Mouse (Mus musculus): ENCODE data around the gene Adar. TPM values are rescaled to one million over a fixed set of nuclear protein-coding genes. Genes with fewer than 3 reads are reported as not detected.

Gene Adar
- polyA plus RNA-seq (2014; fragmentation: Nextera tagmentation; extraction: Ambion mirVana): 7.2 and 15.0 TPM in 2 replicates

DNA sequence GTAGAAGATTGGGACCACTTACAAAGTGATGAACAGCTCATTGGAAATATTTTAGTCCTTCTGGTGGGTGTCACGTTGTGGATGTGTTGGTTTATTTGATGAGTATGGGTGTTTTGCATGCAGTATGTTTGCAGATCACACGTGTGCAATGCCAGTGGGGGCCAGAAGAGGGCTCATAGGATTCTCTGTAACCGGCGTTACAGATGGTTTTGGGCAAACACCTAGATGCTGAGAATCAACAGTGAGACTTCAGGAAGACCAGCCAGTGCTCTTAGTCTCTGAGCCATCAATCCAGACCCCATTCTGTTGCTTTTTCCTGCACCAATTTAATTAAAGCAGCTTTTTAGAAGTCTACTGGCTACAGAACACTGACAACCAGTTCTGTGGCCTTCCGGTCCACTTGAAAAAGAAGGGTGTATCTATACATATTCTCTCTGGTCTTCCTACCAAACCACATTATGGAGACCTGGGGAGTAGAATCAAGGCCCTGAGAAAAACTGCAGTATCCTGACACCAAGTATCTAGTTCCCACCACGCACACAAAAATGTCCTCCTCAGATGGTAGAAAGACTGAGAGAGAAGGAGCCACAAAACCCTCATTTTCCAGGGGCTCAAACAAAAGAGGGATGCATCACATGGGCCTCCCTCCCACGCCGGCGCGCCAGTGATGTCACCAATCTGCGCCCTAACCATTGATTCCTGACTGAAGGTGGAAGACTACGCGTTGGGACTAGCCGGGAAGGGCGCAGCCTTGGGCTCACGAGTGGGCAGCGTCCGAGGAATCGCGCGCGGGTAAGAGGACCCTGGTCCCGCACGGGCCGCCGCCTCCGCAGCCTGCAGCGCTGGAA lies at the start of gene Adar:
Gene Adar (plus strand): TSS at position 664 of the 848 bp plus-strand sequence.
- H3K27me3 ChIP-seq (ENCODE audit: control insufficient read depth, insufficient read depth, low read length): no peaks in the 10 kb centered on the region; the same call in 1 of the 2 replicates
- H3K4me2 ChIP-seq (replicated peaks; ENCODE audit: low read depth, low read length): peak within 1 kb of the TSS; percentile 92
- ATAC-seq (ENCODE audit: low FRiP score, low TSS enrichment): peak; percentile 84
- peaks cover 6% of the 10 kb centered on the region; the same call in 1 of the 2 replicates for H3K4me1 ChIP-seq (ENCODE audit: control insufficient read depth, insufficient read depth, low read length)
- WGBS: 8% methylated on average over 27 of the region's 28 CpGs
- no peaks in the 10 kb centered on the region for H3K36me3 ChIP-seq (ENCODE audit: control insufficient read depth, insufficient read depth, low read length)
- H3K27ac ChIP-seq (ENCODE audit: low read depth, low read length): peak within 1 kb of the TSS; percentile 18; the same call in 1 of the 2 replicates
- H3K4me3 ChIP-seq (ENCODE audit: low read length): peak within 1 kb of the TSS; percentile 95
- peak within 1 kb of the TSS; percentile 90 for H3K9ac ChIP-seq (ENCODE audit: low read depth, low read length)
- H3K9me3 ChIP-seq (ENCODE audit: control insufficient read depth, low read length): no peaks in the 10 kb centered on the region

DNA sequence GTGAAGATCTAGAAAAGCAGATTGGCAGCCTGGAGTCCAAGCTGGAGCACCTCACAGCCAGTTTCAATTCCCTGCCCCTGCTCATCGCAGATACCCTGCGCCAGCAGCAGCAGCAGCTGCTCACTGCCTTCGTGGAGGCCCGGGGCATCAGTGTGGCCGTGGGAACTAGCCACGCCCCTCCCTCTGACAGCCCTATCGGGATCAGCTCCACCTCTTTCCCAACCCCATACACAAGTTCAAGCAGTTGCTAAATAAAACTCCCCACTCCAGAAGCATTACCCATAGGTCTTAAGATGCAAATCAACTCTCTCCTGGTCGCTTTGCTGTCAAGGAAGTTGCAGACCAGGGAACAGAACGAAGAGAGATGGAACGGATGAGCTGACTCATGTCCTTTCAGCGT lies 47.7 kb upstream of the Adar start:
- no peak overlapping the region for H3K9ac ChIP-seq (ENCODE audit: low read depth, low read length)
- peaks cover 19% of the 10 kb centered on the region for H3K4me1 ChIP-seq (ENCODE audit: control insufficient read depth, insufficient read depth, low read length)
- ATAC-seq (ENCODE audit: low FRiP score, low TSS enrichment): no peak
- no peaks in the 10 kb centered on the region for H3K36me3 ChIP-seq (ENCODE audit: control insufficient read depth, insufficient read depth, low read length)
- H3K27me3 ChIP-seq (ENCODE audit: control insufficient read depth, insufficient read depth, low read length): no peaks in the 10 kb centered on the region
- WGBS: 34% methylated on average over 11 of the region's 11 CpGs
- H3K27ac ChIP-seq (ENCODE audit: low read depth, low read length): no peak overlapping the region
- no peaks in the 10 kb centered on the region for H3K9me3 ChIP-seq (ENCODE audit: control insufficient read depth, low read length)
- no peak overlapping the region for H3K4me3 ChIP-seq (ENCODE audit: low read length)
- no peak overlapping the region for H3K4me2 ChIP-seq (replicated peaks; ENCODE audit: low read depth, low read length)

DNA sequence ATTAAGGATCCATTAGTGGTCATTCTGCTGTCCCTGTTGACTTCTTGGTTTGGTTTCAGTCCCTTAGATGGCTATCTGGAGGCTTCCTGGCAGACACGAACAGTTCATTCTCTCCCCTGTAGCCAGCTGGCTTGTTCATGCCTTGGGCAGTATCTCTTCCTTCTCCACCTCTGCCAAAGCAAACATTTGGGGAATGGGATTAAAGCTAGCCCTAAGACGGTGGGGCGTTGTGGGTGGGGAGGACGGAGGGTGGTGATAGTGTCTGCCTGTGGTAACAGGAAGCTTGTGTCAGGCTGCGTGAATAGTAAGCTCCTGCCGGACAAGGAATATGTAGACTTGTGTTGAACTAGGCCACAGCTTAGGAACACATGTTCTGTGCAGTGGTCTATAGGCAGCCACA lies 43.5 kb upstream of the Adar start:
- Histone ChIP-seq H3K9me3 (ENCODE audit: control insufficient read depth, low read length) (no peaks in the 10 kb centered on the region), H3K27ac (ENCODE audit: low read depth, low read length) (no peak overlapping the region), H3K4me2 (replicated peaks; ENCODE audit: low read depth, low read length) (no peak overlapping the region), H3K27me3 (ENCODE audit: control insufficient read depth, insufficient read depth, low read length) (no peaks in the 10 kb centered on the region), H3K4me3 (ENCODE audit: low read length) (no peak overlapping the region), H3K9ac (ENCODE audit: low read depth, low read length) (no peak overlapping the region), H3K4me1 (ENCODE audit: control insufficient read depth, insufficient read depth, low read length) (0 out of 2 replicates have a peak, but pooled peaks cover 5% of the 10 kb centered on the region), H3K36me3 (ENCODE audit: control insufficient read depth, insufficient read depth, low read length) (no peaks in the 10 kb centered on the region)
- 52% methylated on average over 6 of the region's 6 CpGs for WGBS
- no peak for ATAC-seq (ENCODE audit: low FRiP score, low TSS enrichment)

DNA sequence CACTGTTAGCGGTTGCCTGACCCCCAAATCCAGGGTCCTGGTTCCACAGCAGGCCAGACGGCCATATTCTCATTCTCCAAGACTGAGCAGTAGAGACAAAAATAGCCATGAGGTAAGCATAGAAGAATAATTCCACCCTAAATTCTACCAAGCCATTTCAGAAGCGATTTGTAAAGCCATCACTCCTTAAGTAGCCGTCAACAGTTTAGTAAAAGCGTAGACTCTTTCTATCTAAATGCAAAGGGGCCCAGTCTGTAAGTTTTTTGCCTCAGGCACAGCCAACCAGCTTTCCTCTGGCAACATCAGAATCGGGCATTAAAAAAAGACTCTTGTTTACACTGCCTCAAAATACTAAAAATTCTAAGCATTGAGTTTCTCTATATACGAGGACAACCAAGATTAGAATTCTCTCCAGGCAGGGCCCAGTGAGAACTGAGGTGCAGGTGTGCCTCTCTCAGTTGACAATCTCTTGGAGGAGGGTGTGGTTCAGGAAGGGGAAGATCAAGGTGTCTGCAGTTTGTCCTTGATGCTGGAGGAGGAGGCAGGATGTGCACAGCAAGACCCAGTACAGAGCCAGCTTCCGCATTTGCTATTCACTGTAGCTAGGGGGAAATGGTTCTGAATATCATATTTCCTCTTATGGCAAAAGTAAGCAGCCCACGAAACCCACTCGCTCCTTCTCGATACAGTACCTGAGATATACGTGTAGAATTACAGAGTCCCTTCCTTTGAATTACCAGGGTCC lies 42.1 kb upstream of the Adar start:
- no peaks in the 10 kb centered on the region for H3K36me3 ChIP-seq (ENCODE audit: control insufficient read depth, insufficient read depth, low read length)
- H3K27me3 ChIP-seq (ENCODE audit: control insufficient read depth, insufficient read depth, low read length): no peaks in the 10 kb centered on the region
- H3K4me2 ChIP-seq (replicated peaks; ENCODE audit: low read depth, low read length): no peak overlapping the region
- 79% methylated on average over 12 of the region's 12 CpGs for WGBS
- no peak overlapping the region for H3K4me3 ChIP-seq (ENCODE audit: low read length)
- H3K27ac ChIP-seq (ENCODE audit: low read depth, low read length): no peak overlapping the region
- H3K4me1 ChIP-seq (ENCODE audit: control insufficient read depth, insufficient read depth, low read length): 0 out of 2 replicates have a peak, but pooled peaks cover 5% of the 10 kb centered on the region
- H3K9ac ChIP-seq (ENCODE audit: low read depth, low read length): no peak overlapping the region; the same call in 1 of the 2 replicates
- ATAC-seq (ENCODE audit: low FRiP score, low TSS enrichment): no peak
- no peaks in the 10 kb centered on the region for H3K9me3 ChIP-seq (ENCODE audit: control insufficient read depth, low read length)

DNA sequence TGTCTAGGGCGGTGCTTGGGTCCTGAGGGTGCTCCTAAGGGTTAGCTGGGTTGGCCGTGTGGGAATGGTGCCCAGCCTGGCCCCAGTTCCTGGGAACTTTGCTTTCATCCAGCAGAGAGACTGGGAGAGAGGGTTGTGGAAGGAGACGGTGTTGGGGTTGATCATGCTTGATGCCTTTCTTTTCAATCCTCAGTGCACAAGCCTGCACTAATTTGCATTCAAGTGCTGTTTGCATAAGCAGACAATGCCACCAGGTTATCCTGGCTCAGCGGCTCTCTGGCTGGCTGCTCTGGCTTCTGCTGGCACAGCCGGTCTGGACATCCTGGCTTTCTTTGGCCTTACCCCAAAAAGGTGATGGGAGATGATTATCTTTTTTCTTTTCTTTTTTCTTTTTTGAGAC lies 37.2 kb upstream of the Adar start:
- 72% methylated on average over 5 of the region's 5 CpGs for WGBS
- no peaks in the 10 kb centered on the region for H3K9me3 ChIP-seq (ENCODE audit: control insufficient read depth, low read length)
- H3K4me2 ChIP-seq (replicated peaks; ENCODE audit: low read depth, low read length): no peak overlapping the region
- H3K27ac ChIP-seq (ENCODE audit: low read depth, low read length): no peak overlapping the region
- H3K27me3 ChIP-seq (ENCODE audit: control insufficient read depth, insufficient read depth, low read length): no peaks in the 10 kb centered on the region
- ATAC-seq (ENCODE audit: low FRiP score, low TSS enrichment): no peak
- H3K36me3 ChIP-seq (ENCODE audit: control insufficient read depth, insufficient read depth, low read length): no peaks in the 10 kb centered on the region
- no peaks in the 10 kb centered on the region for H3K4me1 ChIP-seq (ENCODE audit: control insufficient read depth, insufficient read depth, low read length)
- H3K4me3 ChIP-seq (ENCODE audit: low read length): no peak overlapping the region
- H3K9ac ChIP-seq (ENCODE audit: low read depth, low read length): no peak overlapping the region

DNA sequence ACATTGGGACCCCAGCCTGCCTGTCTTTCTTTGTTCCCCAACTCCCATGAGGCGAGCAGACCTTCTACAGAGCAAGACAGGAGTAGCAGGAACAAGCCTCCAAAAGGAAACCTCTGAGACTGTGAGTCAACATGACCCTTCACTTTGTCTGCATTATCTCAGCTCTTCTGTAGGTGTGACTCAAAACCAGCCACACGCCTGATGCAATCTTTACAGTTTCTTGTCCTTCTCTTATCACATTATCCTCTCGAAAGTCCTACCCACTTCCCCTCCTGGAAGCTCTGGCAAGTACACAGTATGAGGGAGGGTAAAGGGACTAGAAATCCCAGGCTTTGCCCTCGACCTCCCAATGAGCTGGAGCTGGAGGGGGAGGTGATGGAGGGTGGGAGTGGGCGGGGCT lies 28.8 kb upstream of the Adar start:
- no peaks in the 10 kb centered on the region for H3K27me3 ChIP-seq (ENCODE audit: control insufficient read depth, insufficient read depth, low read length)
- 51% methylated on average over 5 of the region's 5 CpGs for WGBS
- H3K27ac ChIP-seq (ENCODE audit: low read depth, low read length): no peak overlapping the region
- H3K4me3 ChIP-seq (ENCODE audit: low read length): no peak overlapping the region
- no peak overlapping the region for H3K9ac ChIP-seq (ENCODE audit: low read depth, low read length)
- no peaks in the 10 kb centered on the region for H3K9me3 ChIP-seq (ENCODE audit: control insufficient read depth, low read length)
- H3K4me2 ChIP-seq (replicated peaks; ENCODE audit: low read depth, low read length): no peak overlapping the region
- H3K4me1 ChIP-seq (ENCODE audit: control insufficient read depth, insufficient read depth, low read length): no peaks in the 10 kb centered on the region
- ATAC-seq (ENCODE audit: low FRiP score, low TSS enrichment): no peak
- H3K36me3 ChIP-seq (ENCODE audit: control insufficient read depth, insufficient read depth, low read length): no peaks in the 10 kb centered on the region

DNA sequence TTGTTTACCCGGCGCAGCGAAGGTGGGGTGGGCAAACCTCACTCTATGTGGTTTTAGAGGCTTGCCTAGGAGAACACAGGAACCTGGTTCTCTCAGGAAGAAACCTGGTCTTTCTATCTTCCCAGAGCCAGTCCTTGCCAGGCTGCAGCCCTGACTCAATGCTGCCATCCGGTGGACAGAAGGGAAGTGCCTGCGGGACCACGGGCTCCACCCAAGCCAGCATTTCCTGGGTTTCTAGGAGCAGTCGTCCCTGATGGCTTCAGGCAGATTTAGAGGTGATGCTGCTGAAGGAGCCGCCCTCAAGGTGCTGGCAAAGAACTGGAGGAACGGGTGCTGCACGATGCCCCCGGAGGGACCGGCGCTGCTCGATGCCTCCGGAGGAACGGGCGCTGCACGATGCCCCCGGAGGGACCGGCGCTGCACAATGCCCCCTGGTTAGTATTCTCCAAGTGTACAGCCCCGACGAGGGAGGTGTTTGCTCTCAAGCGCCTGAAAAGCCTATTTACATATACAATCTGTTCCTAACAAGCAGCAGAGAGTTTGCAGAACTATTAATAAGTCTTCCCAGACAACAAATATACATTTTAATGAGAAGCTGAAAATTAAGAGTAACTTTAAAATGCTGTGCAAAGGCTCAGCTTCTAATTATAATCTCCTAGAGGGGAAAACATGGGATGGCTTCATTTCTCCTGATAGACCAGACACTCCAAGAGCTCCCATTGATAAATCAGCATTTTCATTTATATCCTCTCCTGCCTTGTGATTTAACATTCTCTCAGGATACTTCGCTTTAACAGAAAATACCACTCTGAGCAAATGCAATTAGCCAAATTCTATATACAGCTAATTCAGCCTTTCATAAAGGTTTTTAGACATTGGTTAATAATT lies 25.9 kb upstream of the Adar start:
- peak overlapping the region; percentile 44 for H3K4me3 ChIP-seq (ENCODE audit: low read length)
- 6% methylated on average over 25 of the region's 25 CpGs for whole genome bisulfite sequencing
- H3K4me1 ChIP-seq (ENCODE audit: control insufficient read depth, insufficient read depth, low read length): no peaks in the 10 kb centered on the region
- peak; percentile 84 for ATAC-seq (ENCODE audit: low FRiP score, low TSS enrichment)
- no peaks in the 10 kb centered on the region for H3K9me3 ChIP-seq (ENCODE audit: control insufficient read depth, low read length)
- H3K27ac ChIP-seq (ENCODE audit: low read depth, low read length): no peak overlapping the region
- H3K36me3 ChIP-seq (ENCODE audit: control insufficient read depth, insufficient read depth, low read length): no peaks in the 10 kb centered on the region
- peak overlapping the region; percentile 58 for H3K4me2 ChIP-seq (replicated peaks; ENCODE audit: low read depth, low read length)
- peak overlapping the region; percentile 61 for H3K9ac ChIP-seq (ENCODE audit: low read depth, low read length)
- H3K27me3 ChIP-seq (ENCODE audit: control insufficient read depth, insufficient read depth, low read length): no peaks in the 10 kb centered on the region

DNA sequence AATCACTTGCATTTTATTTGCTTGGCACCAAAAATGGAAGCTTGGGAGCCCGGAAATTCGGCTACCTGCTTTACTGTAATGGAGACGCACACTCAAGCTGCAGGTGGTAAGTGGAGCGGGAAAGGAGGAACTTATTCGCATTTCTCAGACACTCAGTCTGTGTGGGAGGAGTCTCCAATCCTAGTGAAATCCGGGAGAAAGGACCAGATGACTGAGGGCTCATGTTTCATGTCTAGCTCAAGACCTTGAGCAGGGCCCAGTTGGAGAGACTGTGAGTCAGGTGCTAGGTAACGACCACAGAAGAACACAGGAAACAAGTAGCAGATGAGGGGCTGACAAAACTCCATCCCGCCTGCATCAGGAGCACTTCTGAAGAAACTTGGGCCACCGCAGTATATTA lies 23.0 kb upstream of the Adar start:
- 48% methylated on average over 9 of the region's 9 CpGs for whole genome bisulfite sequencing
- Histone ChIP-seq H3K4me2 (replicated peaks; ENCODE audit: low read depth, low read length) (no peak overlapping the region), H3K9me3 (ENCODE audit: control insufficient read depth, low read length) (no peaks in the 10 kb centered on the region), H3K27me3 (ENCODE audit: control insufficient read depth, insufficient read depth, low read length) (no peaks in the 10 kb centered on the region), H3K4me3 (ENCODE audit: low read length) (no peak overlapping the region), H3K27ac (ENCODE audit: low read depth, low read length) (no peak overlapping the region), H3K36me3 (ENCODE audit: control insufficient read depth, insufficient read depth, low read length) (no peaks in the 10 kb centered on the region), H3K4me1 (ENCODE audit: control insufficient read depth, insufficient read depth, low read length) (no peaks in the 10 kb centered on the region), H3K9ac (ENCODE audit: low read depth, low read length) (no peak overlapping the region)
- ATAC-seq (ENCODE audit: low FRiP score, low TSS enrichment): no peak

Data from kidney, embryonic 14.5 days (tissue).